Mouse (Mus musculus) forebrain, postnatal 0 days (tissue): Measurements from ENCODE around the gene 6430571L13Rik. TPM values are rescaled to one million over a fixed set of nuclear protein-coding genes. Genes with fewer than 3 reads are reported as not detected.

Source experiments
- ATAC-seq: fragments of 200-750 bp; cut with Nextera tagmentation; 2 replicates; pipeline ENCODE4 v1.8.0; 2017; ENCODE audit warnings: mild to moderate bottlenecking, moderate library complexity
- DNase-seq: peaks from one replicate; pipeline ENCODE4 v3.0.0-alpha.2; 2015
- H3K27ac ChIP-seq: fragments of 300-500 bp; sonication (generic); 2 replicates; pipeline ENCODE4 v1.5.1; 2014; ENCODE audit warnings: low read depth, mild to moderate bottlenecking, antibody characterized with exemption, low read length, moderate library complexity, mixed read lengths
- H3K27me3 ChIP-seq: fragments of 300-500 bp; sonication (generic); 2 replicates; pipeline ENCODE4 v1.6.1; 2014; ENCODE audit warnings: mild to moderate bottlenecking, low read length, mixed read lengths; ENCODE audit not compliant: insufficient read depth
- H3K36me3 ChIP-seq: fragments of 300-500 bp; sonication (generic); 2 replicates; pipeline ENCODE4 v1.6.1; 2014; ENCODE audit warnings: mild to moderate bottlenecking, moderate library complexity; ENCODE audit not compliant: insufficient read depth
- H3K4me1 ChIP-seq: fragments of 300-500 bp; sonication (generic); 2 replicates; pipeline ENCODE4 v1.6.1; 2014; ENCODE audit warnings: antibody characterized with exemption; ENCODE audit not compliant: insufficient read depth
- H3K4me2 ChIP-seq: fragments of 300-500 bp; sonication (generic); 2 replicates; pipeline ENCODE4 v1.6.1; 2014; ENCODE audit warnings: low read depth, mild to moderate bottlenecking, moderate library complexity
- H3K4me3 ChIP-seq: fragments of 300-500 bp; sonication (generic); 2 replicates; pipeline ENCODE4 v1.5.1; 2014; ENCODE audit warnings: low read depth, low read length, mixed read lengths
- H3K9ac ChIP-seq: fragments of 300-500 bp; sonication (generic); 2 replicates; pipeline ENCODE4 v1.6.1; 2014; ENCODE audit warnings: mild to moderate bottlenecking
- H3K9me3 ChIP-seq: fragments of 300-500 bp; sonication (generic); 2 replicates; pipeline ENCODE4 v1.6.1; 2016; ENCODE audit warnings: low read length
- CTCF ChIP-seq: sonication (generic); IDR thresholded peaks from 2 replicates; pipeline ENCODE4 v1.5.1; 2016; ENCODE audit warnings: antibody characterized with exemption, control low read depth, low read depth
- WGBS: fragments of 180-500 bp; shearing (Covaris S2); extraction: QIAGEN DNeasy Blood & Tissue Kit; methylation state at CpG from one replicate; pipeline ENCODE4 v1.1.7; 2014; 5-methylcytosine and 5-hydroxymethylcytosine counted together
- polyA plus RNA-seq: library from polyadenylated mRNA; unstranded; fragments of >200 nt; fragmentation: Nextera tagmentation; extraction: Ambion mirVana; gene quantifications from 2 replicates; pipeline ENCODE4 v1.2.1, GENCODE M21; 2015
- total RNA-seq: library from RNA; depleted of rRNA; stranded (reverse); fragments of >200 nt; gene quantifications from 2 replicates; pipeline ENCODE4 v1.2.3, GENCODE M21; 2014

6430571L13Rik gene
- total and polyA plus RNA-seq, 2 experiments from 2014 or later: 6.0 to 7.2 TPM

- WGBS: 17% methylated on average over 16 of the region's 16 CpGs
- H3K27ac ChIP-seq: no peak overlapping the region; the same call in 1 of the 2 replicates
- DNase-seq (no peak), ATAC-seq (no peak; the same call in 1 of the 2 replicates)
- peaks cover 10% of the 10 kb centered on the region; the same call in 1 of the 2 replicates for H3K36me3 ChIP-seq
- peak overlapping the region; percentile 72 for H3K4me2 ChIP-seq
- no peaks in the 10 kb centered on the region for H3K9me3 ChIP-seq
- H3K9ac ChIP-seq: peak overlapping the region; percentile 52
- TF ChIP-seq CTCF: no peak
- H3K27me3 ChIP-seq: no peaks in the 10 kb centered on the region
- H3K4me3 ChIP-seq: peak overlapping the region; percentile 66
- peaks cover 16% of the 10 kb centered on the region for H3K4me1 ChIP-seq
Observed at GRCm38 (mm10) chr9:107297059-107297458, 43.3 kb upstream of the 6430571L13Rik start.

GRCm38 (mm10) chr9:107297658-107298057 is 42.7 kb upstream of the 6430571L13Rik start:
- TF ChIP-seq CTCF: no peak
- Histone ChIP-seq H3K27ac (no peak overlapping the region), H3K4me2 (peak overlapping the region; percentile 72), H3K27me3 (no peaks in the 10 kb centered on the region), H3K36me3 (peaks cover 12% of the 10 kb centered on the region; the same call in 1 of the 2 replicates), H3K4me3 (peak overlapping the region; percentile 66), H3K4me1 (peaks cover 16% of the 10 kb centered on the region), H3K9me3 (no peaks in the 10 kb centered on the region), H3K9ac (0 out of 2 replicates have a peak overlapping the region, but pooled peaks have one; percentile 52)
- WGBS: 87% methylated on average over 4 of the region's 4 CpGs
- ATAC-seq: no peak
- DNase-seq: no peak

- Histone ChIP-seq H3K4me2 (peak overlapping the region; percentile 72), H3K27ac (no peak overlapping the region), H3K4me1 (peaks cover 16% of the 10 kb centered on the region), H3K9me3 (no peaks in the 10 kb centered on the region), H3K36me3 (peaks cover 12% of the 10 kb centered on the region; the same call in 1 of the 2 replicates), H3K9ac (no peak overlapping the region), H3K27me3 (no peaks in the 10 kb centered on the region), H3K4me3 (no peak overlapping the region)
- no peak for DNase-seq
- TF ChIP-seq CTCF: no peak
- 83% methylated on average over 8 of the region's 8 CpGs for WGBS
- ATAC-seq: no peak
Observed at GRCm38 (mm10) chr9:107298059-107298780, 42.2 kb upstream of the 6430571L13Rik start.

- Histone ChIP-seq H3K9me3 (no peaks in the 10 kb centered on the region), H3K27me3 (no peaks in the 10 kb centered on the region), H3K4me2 (no peak overlapping the region), H3K9ac (no peak overlapping the region), H3K36me3 (peaks cover 12% of the 10 kb centered on the region; the same call in 1 of the 2 replicates), H3K4me1 (peaks cover 16% of the 10 kb centered on the region), H3K27ac (no peak overlapping the region), H3K4me3 (no peak overlapping the region)
- WGBS: 89% methylated on average over 6 of the region's 6 CpGs
- ATAC-seq: no peak
- TF ChIP-seq CTCF: no peak
- DNase-seq: no peak
Observed at GRCm38 (mm10) chr9:107298876-107299275, 41.5 kb upstream of the 6430571L13Rik start.

- H3K4me2 ChIP-seq: no peak overlapping the region
Observed at GRCm38 (mm10) chr9:107299783-107300182, 40.6 kb upstream of the 6430571L13Rik start.

GRCm38 (mm10) chr9:107300224-107300973 is 40.0 kb upstream of the 6430571L13Rik start:
- H3K4me3 ChIP-seq: no peak overlapping the region
- H3K27me3 ChIP-seq: no peaks in the 10 kb centered on the region
- no peak for ATAC-seq
- no peak for DNase-seq
- H3K9ac ChIP-seq: no peak overlapping the region
- no peak for TF ChIP-seq CTCF
- no peak overlapping the region for H3K27ac ChIP-seq
- 92% methylated on average over 30 of the region's 30 CpGs for WGBS
- peaks cover 16% of the 10 kb centered on the region for H3K4me1 ChIP-seq
- no peak overlapping the region for H3K4me2 ChIP-seq
- peaks cover 12% of the 10 kb centered on the region; the same call in 1 of the 2 replicates for H3K36me3 ChIP-seq
- H3K9me3 ChIP-seq: no peaks in the 10 kb centered on the region

More at GRCm38 (mm10) chr9:107299783-107300182, 40.6 kb upstream of the 6430571L13Rik start:
- no peak overlapping the region for H3K27ac ChIP-seq
- no peaks in the 10 kb centered on the region for H3K9me3 ChIP-seq
- H3K4me3 ChIP-seq: no peak overlapping the region
- ATAC-seq (no peak), DNase-seq (no peak)
- no peaks in the 10 kb centered on the region for H3K27me3 ChIP-seq
- WGBS: 92% methylated on average over 7 of the region's 7 CpGs
- H3K9ac ChIP-seq: no peak overlapping the region
- TF ChIP-seq CTCF: no peak
- peaks cover 12% of the 10 kb centered on the region; the same call in 1 of the 2 replicates for H3K36me3 ChIP-seq
- peaks cover 16% of the 10 kb centered on the region for H3K4me1 ChIP-seq
